Mouse (Mus musculus) neural tube, embryonic 15.5 days (tissue): Measurements from ENCODE around the gene Wdr45. TPM values are rescaled to one million over a fixed set of nuclear protein-coding genes. Genes with fewer than 3 reads are reported as not detected.
"Not testable (repeated sequence)": the region's sequence is repeated elsewhere in the genome, so short reads cannot be mapped to it uniquely, and the experiment has no call there.

ENCODE experiments used
- ATAC-seq: fragments of 200-750 bp; cut with Nextera tagmentation; 2 replicates; pipeline ENCODE4 v1.8.0; 2017; ENCODE audit warnings: mild to moderate bottlenecking, moderate TSS enrichment, moderate library complexity; ENCODE audit not compliant: low FRiP score
- H3K27ac ChIP-seq: fragments of 300-500 bp; sonication (generic); replicated peaks from 2 replicates; pipeline ENCODE4 v1.5.1; 2015; ENCODE audit warnings: mild to moderate bottlenecking, inconsistent platforms
- H3K27me3 ChIP-seq: fragments of 300-500 bp; sonication (generic); replicated peaks from 2 replicates; pipeline ENCODE4 v1.6.1; 2015; ENCODE audit warnings: inconsistent platforms
- H3K36me3 ChIP-seq: fragments of 300-500 bp; sonication (generic); 2 replicates; pipeline ENCODE4 v1.6.1; 2015; ENCODE audit warnings: inconsistent platforms
- H3K4me1 ChIP-seq: fragments of 300-500 bp; sonication (generic); 2 replicates; pipeline ENCODE4 v1.6.1; 2015; ENCODE audit warnings: inconsistent platforms
- H3K4me2 ChIP-seq: fragments of 300-500 bp; sonication (generic); 2 replicates; pipeline ENCODE4 v1.6.1; 2015; ENCODE audit warnings: inconsistent platforms, mild to moderate bottlenecking, moderate library complexity
- H3K4me3 ChIP-seq: fragments of 300-500 bp; sonication (generic); replicated peaks from 2 replicates; pipeline ENCODE4 v1.5.1; 2015; ENCODE audit warnings: mild to moderate bottlenecking, inconsistent platforms
- H3K9ac ChIP-seq: fragments of 300-500 bp; sonication (generic); replicated peaks from 2 replicates; pipeline ENCODE4 v1.6.1; 2015; ENCODE audit warnings: mild to moderate bottlenecking, inconsistent platforms
- H3K9me3 ChIP-seq: fragments of 300-500 bp; sonication (generic); replicated peaks from 2 replicates; pipeline ENCODE4 v1.6.1; 2016; ENCODE audit warnings: inconsistent platforms
- WGBS: fragments of 180-500 bp; shearing (Covaris S2); methylation state at CpG from one replicate; pipeline ENCODE4 v1.1.7; 2015; ENCODE audit warnings: mixed read lengths; 5-methylcytosine and 5-hydroxymethylcytosine counted together
- polyA plus RNA-seq: library from polyadenylated mRNA; unstranded; fragments of >200 nt; fragmentation: Nextera tagmentation; extraction: Ambion mirVana; gene quantifications from 2 replicates; pipeline ENCODE4 v1.2.1, GENCODE M21; 2015

The Wdr45 gene
- polyA plus RNA-seq: 34.6 and 34.9 TPM in 2 replicates

DNA sequence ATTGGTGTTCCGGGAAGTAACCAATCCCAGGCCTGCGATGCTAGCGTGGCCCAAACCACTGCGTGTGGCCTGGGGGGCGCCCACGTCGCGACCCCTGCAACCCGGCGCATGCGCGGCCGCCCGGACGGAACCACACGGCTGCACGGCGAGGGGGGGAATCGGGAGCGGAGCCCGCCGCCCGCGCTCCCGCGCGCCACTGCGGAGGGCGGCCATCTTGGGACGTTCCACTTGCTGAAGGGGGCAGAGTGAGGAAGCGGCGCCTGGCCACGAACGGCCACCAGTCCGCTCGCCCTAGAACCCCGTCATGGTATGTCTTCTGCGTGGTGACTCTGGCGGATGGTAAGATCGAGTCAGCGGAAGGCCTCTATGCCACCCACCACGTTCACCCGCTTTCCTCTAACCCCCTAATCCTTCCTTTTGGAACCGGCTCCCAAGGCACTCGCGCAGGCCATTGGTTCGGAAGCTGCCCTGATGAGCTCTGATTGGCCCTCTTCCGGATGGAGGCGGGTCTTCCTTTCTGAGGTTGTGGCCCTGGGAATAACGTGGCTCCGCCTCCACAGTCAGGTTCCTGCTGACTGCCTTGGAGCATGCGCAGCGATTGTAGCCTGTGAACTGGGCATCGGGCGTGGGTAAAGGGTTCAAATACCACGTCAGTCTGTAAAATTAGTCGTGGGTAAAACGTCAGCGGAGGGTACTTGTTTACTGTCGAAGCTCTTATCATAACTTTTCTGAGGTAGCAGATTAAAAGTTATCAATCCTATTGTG lies at the start of gene Wdr45:
Wdr45 (plus strand) TSS at position 199 of the 765 bp plus-strand sequence.
- not testable (repeated sequence) for H3K4me1 ChIP-seq, H3K9me3 ChIP-seq, H3K36me3 ChIP-seq, H3K27me3 ChIP-seq, H3K9ac ChIP-seq
- Histone ChIP-seq H3K4me2 (peak within 1 kb of the TSS; percentile 54), H3K27ac (0 out of 2 replicates have a peak within 1 kb of the TSS, but pooled peaks have one; percentile 54), H3K4me3 (peak within 1 kb of the TSS; percentile 34)
- 16% methylated on average over 42 of the region's 60 CpGs for WGBS
- peak; percentile 98 for ATAC-seq

DNA sequence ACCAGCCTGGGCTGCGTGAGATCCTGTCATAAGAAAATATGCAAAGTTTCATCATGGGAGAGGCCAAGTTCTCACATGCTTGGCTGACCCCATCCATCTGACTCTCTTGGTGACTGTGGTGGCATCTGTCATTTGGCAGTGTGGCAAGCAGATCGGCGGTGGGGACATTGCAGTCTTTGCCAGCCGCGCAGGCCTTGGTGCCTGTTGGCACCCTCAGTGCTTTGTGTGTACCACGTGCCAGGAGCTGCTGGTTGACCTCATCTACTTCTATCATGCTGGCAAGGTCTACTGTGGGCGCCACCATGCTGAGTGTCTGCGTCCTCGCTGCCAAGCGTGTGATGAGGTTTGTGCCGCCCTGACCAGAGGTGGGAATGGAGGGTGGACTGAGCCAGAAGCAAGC lies 49.3 kb upstream of the Wdr45 start:
- no peaks in the 10 kb centered on the region for H3K4me1 ChIP-seq
- WGBS: 91% methylated on average over 11 of the region's 11 CpGs
- H3K4me2 ChIP-seq: no peak overlapping the region
- no peak for ATAC-seq
- no peak overlapping the region for H3K4me3 ChIP-seq
- no peaks in the 10 kb centered on the region for H3K27me3 ChIP-seq
- no peaks in the 10 kb centered on the region for H3K36me3 ChIP-seq
- H3K9ac ChIP-seq: no peak overlapping the region
- H3K9me3 ChIP-seq: no peaks in the 10 kb centered on the region
- no peak overlapping the region for H3K27ac ChIP-seq

DNA sequence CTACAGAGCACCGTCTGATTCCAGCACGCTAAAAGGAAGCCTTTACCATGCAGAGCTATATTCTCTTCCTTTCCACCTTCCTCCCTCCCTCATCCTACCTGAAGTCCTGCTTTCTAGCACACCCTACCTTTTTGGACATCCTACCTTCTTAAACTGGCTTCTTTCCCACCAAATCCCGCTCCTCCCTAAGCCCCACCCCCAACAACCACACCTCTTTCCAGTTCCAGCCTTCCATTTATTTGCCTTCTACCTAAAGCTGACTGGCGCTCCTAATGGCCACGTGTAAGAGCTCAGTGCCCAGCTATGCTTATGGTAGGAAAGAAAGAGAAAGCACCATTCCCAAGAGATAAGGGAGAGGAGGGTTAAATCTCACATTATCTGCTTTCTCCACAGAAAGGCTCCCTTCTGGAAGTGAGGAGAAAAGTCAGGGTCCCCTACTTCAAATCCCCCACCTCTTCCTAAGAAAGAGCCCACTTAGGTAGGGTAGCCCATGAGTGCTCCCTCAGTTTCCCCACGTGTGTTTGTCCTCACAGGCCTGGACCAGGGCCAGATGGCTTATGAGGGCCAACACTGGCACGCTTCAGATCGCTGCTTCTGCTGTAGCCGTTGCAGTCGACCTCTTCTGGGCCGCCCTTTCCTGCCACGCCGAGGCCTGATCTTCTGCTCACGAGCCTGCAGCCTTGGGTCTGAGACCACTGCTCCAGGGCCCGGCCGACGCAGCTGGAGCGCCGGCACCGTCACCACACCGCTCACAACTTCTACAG lies 48.2 kb upstream of the Wdr45 start:
- no peak overlapping the region for H3K9ac ChIP-seq
- H3K9me3 ChIP-seq: no peaks in the 10 kb centered on the region
- H3K4me3 ChIP-seq: no peak overlapping the region
- no peak overlapping the region for H3K4me2 ChIP-seq
- H3K36me3 ChIP-seq: no peaks in the 10 kb centered on the region
- H3K27me3 ChIP-seq: no peaks in the 10 kb centered on the region
- no peaks in the 10 kb centered on the region for H3K4me1 ChIP-seq
- no peak for ATAC-seq
- 82% methylated on average over 21 of the region's 21 CpGs for WGBS
- no peak overlapping the region for H3K27ac ChIP-seq

DNA sequence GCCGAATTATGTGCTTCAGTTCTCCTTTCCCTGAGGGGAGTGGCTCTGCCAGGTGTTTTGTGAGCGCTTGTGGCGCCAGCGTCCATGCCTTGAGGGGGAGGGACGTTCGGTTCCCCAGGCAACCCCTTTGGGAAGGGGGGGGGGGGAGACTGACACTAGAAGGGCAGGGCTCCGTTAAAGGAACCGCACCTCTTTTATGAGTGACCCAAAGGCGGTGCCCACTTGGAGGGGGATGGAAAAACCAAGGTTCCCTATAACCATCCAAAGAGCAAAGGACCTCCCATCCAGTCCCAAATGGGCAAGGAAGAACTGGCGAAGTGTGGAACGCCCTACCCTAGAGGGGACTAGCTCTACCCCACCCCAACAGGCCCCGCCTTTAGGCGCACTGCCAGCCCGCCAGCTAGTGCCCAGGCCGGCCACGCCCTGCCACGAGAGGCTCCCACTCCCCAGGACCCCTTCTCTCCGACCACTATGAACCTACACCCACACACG lies 43.7 kb upstream of the Wdr45 start:
- H3K27ac ChIP-seq: no peak overlapping the region
- H3K4me2 ChIP-seq: peak overlapping the region; percentile 55
- WGBS: 24% methylated on average over 19 of the region's 19 CpGs
- H3K4me1 ChIP-seq: peaks cover 3% of the 10 kb centered on the region
- H3K27me3 ChIP-seq: no peaks in the 10 kb centered on the region
- H3K4me3 ChIP-seq: peak overlapping the region; percentile 35
- ATAC-seq: 0 out of 2 replicates have a peak, but pooled peaks have one; percentile 36
- H3K9ac ChIP-seq: no peak overlapping the region
- no peaks in the 10 kb centered on the region for H3K36me3 ChIP-seq
- H3K9me3 ChIP-seq: no peaks in the 10 kb centered on the region

DNA sequence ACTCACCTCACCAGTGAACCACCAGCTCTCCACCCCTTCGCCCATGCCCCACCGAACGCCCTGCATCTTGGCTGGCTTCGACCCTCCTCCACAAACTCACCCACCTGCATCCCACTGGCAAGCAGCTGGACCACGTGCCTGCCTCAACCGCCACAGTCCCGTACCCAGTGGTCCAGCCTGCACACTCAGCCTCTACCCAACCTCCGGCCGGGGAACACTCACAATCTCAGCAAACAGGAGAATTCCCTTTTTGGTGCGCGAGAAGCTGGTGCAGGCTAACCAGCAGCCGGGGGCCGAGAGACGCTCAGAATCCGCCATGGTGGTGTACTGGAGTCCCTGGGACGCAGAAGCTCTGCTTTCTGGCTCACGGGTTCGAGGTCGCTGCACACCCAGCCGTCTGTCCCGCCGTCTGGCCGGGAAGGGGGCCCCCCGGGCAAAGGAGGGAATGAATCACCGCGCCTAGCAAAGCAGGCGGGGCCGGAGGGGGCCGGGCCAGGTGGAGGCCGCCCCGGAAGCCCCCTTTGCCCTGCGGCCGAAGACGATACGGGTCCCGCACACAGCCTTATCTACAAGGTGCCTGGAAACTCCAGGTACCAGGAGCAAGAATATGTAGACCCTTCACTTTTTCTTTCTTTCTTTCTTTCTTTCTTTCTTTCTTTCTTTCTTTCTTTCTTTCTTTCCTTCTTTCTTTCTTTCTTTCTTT lies 43.1 kb upstream of the Wdr45 start, which contains the start of gene Plp2:
Plp2 (minus strand) TSS at position 470 of the 703 bp plus-strand sequence.
- H3K9me3 ChIP-seq: no peaks in the 10 kb centered on the region
- no peak within 1 kb of the TSS for H3K27ac ChIP-seq
- H3K36me3 ChIP-seq: no peaks in the 10 kb centered on the region
- peaks cover 3% of the 10 kb centered on the region for H3K4me1 ChIP-seq
- H3K4me2 ChIP-seq: peak within 1 kb of the TSS; percentile 55
- peak within 1 kb of the TSS; percentile 35 for H3K4me3 ChIP-seq
- H3K27me3 ChIP-seq: no peaks in the 10 kb centered on the region
- 0 out of 2 replicates have a peak, but pooled peaks have one; percentile 40 for ATAC-seq
- 0 out of 2 replicates have a peak within 1 kb of the TSS, but pooled peaks have one; percentile 17 for H3K9ac ChIP-seq
- 27% methylated on average over 31 of the region's 36 CpGs for WGBS

DNA sequence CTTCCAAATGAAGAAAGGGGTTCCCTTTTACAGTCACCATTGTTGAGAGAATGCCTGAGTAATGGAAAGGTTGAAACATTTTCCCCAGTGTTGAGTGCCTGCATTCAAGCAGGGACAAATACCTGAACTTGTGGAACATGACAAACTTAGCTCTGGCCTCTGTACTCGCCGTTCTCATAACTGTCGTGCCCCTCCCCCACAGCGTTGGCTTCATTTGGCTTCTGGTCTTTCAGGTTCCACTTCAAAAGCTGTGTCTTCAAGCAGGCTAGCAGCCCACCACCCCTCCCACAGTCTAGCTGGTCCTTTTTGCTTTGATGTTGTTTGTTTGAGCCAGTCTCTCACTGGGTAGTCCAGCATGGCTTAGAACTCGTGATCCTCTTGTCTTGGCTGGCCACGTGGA lies 41.4 kb upstream of the Wdr45 start:
- no peak overlapping the region for H3K4me2 ChIP-seq
- peaks cover 3% of the 10 kb centered on the region for H3K4me1 ChIP-seq
- no peaks in the 10 kb centered on the region for H3K9me3 ChIP-seq
- H3K9ac ChIP-seq: no peak overlapping the region
- no peaks in the 10 kb centered on the region for H3K36me3 ChIP-seq
- WGBS: 47% methylated on average over 6 of the region's 6 CpGs
- no peak overlapping the region for H3K27ac ChIP-seq
- H3K4me3 ChIP-seq: no peak overlapping the region
- ATAC-seq: no peak
- H3K27me3 ChIP-seq: no peaks in the 10 kb centered on the region

DNA sequence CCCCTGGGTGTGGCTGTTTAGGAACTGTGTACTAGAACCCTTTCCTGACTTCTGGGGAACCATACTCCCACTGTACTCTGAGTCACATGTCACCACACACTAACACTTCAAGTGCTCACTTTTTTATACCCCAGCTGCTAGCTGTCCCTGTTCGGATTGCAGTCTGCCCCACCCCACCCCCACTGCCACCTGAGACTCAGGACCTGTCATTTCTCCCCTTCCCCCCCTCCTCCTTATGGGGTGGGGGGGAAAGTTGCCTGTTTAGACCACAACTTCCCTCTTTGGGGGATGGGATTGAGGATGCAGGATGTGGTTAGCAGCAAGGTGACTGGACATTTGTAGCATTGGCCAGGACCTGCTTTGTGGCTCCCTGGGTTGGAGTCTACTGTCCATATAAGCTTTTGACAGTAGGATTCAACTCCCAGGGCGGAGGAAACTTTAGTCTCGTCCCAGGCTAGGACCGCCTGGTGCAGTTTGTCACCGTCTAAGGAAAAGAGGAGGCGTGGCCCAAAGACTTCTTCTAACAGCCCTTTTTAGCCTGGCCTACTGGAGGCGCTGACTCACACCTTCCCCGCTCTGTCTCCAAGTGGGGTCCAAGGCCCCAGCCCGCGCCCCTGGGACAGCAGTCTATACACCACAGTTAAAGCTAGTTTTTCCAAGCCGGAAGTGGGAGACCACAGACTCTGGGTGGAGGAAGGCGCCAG lies 40.4 kb upstream of the Wdr45 start:
- H3K36me3 ChIP-seq: no peaks in the 10 kb centered on the region
- H3K27ac ChIP-seq: no peak overlapping the region
- no peak for ATAC-seq
- no peaks in the 10 kb centered on the region for H3K9me3 ChIP-seq
- H3K4me1 ChIP-seq: peaks cover 3% of the 10 kb centered on the region
- H3K4me3 ChIP-seq: no peak overlapping the region
- WGBS: 45% methylated on average over 12 of the region's 12 CpGs
- H3K4me2 ChIP-seq: peak overlapping the region; percentile 55
- no peak overlapping the region for H3K9ac ChIP-seq
- no peaks in the 10 kb centered on the region for H3K27me3 ChIP-seq

DNA sequence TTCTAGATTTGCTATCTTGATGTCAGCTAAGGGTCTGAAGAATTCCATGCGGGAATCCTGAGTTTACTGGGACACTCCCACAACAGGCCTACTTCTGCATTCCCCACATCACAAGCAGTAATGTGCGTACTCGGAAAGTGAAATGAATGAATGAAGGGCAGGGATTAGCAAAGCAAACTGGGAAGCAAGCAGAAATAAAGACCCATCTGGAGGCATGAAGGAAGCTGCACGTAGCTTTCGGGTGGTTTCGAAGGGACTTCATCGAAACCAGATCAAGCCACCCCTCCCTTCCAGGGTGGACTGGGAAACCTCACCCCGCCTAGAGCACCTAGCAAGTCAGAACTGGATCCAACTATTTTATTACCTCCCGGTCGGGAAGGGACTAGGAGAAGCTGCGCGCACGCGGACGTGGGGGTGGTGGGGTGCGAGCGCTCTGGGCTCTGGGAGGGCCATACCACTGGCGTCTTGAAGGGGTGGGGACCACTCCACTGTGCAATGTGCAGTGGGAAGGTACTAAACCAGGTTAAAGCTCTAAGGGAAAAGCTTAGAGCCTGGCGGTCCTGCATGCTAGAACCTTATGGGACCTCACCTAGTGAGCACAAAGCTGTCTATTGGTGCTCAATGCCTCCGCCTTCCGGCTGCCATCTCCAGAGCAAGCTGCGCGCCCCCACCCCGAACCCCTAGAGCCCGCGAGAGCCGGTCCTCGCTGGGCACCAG lies 39.7 kb upstream of the Wdr45 start:
- H3K4me1 ChIP-seq: peaks cover 3% of the 10 kb centered on the region

DNA sequence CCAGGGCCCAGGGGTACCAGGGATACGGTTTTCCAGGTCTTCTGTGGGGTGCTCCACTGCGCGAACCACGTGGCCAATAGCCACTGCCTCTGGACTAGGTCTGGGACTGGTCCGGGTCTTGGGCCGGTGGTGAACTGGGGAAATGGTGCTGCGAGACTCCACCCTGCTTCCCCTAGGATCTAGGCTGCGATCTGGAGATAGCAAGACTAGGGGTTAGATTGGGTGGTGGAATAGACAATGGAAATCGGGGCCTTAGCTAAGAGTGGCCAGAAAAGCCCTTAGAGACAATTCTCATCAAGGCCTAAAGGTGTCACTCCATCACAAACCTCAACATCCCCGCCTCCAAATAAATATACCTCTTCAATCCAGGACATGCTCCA lies 39.1 kb upstream of the Wdr45 start:
- no peak overlapping the region for H3K27ac ChIP-seq
- peaks cover 7% of the 10 kb centered on the region for H3K4me1 ChIP-seq
- no peaks in the 10 kb centered on the region for H3K27me3 ChIP-seq
- no peak overlapping the region for H3K9ac ChIP-seq
- ATAC-seq: no peak
- WGBS: 50% methylated on average over 10 of the region's 10 CpGs
- H3K36me3 ChIP-seq: no peaks in the 10 kb centered on the region
- H3K4me2 ChIP-seq: peak overlapping the region; percentile 55
- no peaks in the 10 kb centered on the region for H3K9me3 ChIP-seq
- peak overlapping the region; percentile 25 for H3K4me3 ChIP-seq

More for the DNA sequence above, 39.7 kb upstream of the Wdr45 start:
- H3K9me3 ChIP-seq: no peaks in the 10 kb centered on the region
- H3K27me3 ChIP-seq: no peaks in the 10 kb centered on the region
- no peaks in the 10 kb centered on the region for H3K36me3 ChIP-seq
- H3K4me2 ChIP-seq: peak overlapping the region; percentile 55
- H3K9ac ChIP-seq: no peak overlapping the region
- H3K4me3 ChIP-seq: peak overlapping the region; percentile 25
- WGBS: 32% methylated on average over 28 of the region's 28 CpGs
- peak; percentile 53; the same call in 1 of the 2 replicates for ATAC-seq
- H3K27ac ChIP-seq: no peak overlapping the region

DNA sequence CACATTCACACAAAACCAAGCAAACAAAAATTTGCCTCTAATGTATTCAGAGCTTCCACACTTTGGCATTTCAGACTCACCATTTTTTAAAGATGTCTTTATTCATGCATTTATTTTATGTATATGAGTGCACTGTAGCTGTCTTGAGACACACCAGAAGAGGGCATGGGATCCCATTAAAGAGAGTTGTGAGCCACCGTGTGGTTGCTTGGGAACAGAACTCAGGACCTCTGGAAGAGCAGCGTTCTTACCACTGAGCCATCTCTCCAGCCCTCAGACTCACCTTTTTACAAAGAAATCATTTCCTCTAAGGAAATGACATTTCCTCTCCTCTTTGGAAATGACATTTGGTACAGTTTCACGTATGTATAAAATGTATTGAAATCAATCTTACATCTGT lies 35.1 kb upstream of the Wdr45 start:
- no peak overlapping the region for H3K27ac ChIP-seq
- H3K9ac ChIP-seq: no peak overlapping the region
- no peak overlapping the region for H3K4me3 ChIP-seq
- peaks cover 7% of the 10 kb centered on the region; the same call in 1 of the 2 replicates for H3K4me1 ChIP-seq
- no peaks in the 10 kb centered on the region for H3K27me3 ChIP-seq
- 52% methylated on average over 3 of the region's 3 CpGs for WGBS
- no peaks in the 10 kb centered on the region for H3K9me3 ChIP-seq
- no peak for ATAC-seq
- H3K4me2 ChIP-seq: no peak overlapping the region
- H3K36me3 ChIP-seq: no peaks in the 10 kb centered on the region
